34 mouse cellular contexts compared by ENCODE assay signal in the genomic region with DNA sequence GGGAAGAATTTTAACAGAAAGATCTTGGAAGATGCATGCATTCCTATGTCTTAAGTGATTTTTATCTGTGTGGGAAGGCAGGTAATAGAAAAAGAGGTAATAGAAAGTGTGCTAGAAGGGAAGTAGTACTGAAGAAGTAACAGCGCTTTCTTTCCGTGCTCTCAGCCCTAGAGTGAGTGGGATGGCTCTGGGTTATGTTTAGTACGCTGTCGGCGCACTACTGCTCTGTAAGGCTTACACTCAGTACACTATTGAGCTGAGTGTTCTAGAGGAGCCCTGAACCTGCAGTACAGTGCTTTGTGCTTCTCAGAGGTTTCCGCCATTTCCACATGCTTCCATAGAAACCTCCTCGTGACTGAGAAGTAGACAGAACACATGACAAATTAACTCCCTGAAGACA.
"Had no signal": no experiment of that assay in that cellular context is flagged by ENCODE, and none has a peak within 500 bp of the region (broad histone marks: within the 10 kb centered on the region; RNA-seq: fewer than 3 reads in every experiment).

No protein-coding gene starts in this region.

- DNase-seq: heart, postnatal 10 days; heart, postnatal 14 days; heart, postnatal 36 days; heart, postnatal 4 days; kidney, adult 11 months; kidney, adult 18-20 months; kidney, adult 2 months; kidney, adult 8-10 months; kidney, adult 9 months; kidney, postnatal 10 days; kidney, postnatal 14 days; kidney, postnatal 25 days; kidney, postnatal 36 days; kidney, postnatal 4 days; layer of hippocampus, adult 9-11 months; layer of hippocampus, postnatal 36 days had no signal

- H3K4me3 ChIP-seq: heart, embryonic 10.5 days; heart, embryonic 12.5 days; heart, embryonic 13.5 days; heart, embryonic 15.5 days; hindbrain, embryonic 12.5 days; hindbrain, embryonic 13.5 days; hindbrain, embryonic 15.5 days; intestine, embryonic 15.5 days; kidney, embryonic 15.5 days; layer of hippocampus, adult 2 months had no signal

- H3K4me2 ChIP-seq: heart, embryonic 11.5 days; heart, embryonic 12.5 days; heart, embryonic 13.5 days; heart, embryonic 15.5 days; hindbrain, embryonic 12.5 days; hindbrain, embryonic 13.5 days; hindbrain, embryonic 14.5 days; hindbrain, embryonic 15.5 days; intestine, embryonic 15.5 days; kidney, embryonic 15.5 days had no signal

- H3K27me3 ChIP-seq: heart, embryonic 12.5 days; heart, embryonic 13.5 days; heart, embryonic 15.5 days; hindbrain, embryonic 12.5 days; hindbrain, embryonic 13.5 days; hindbrain, embryonic 15.5 days; intestine, embryonic 15.5 days; kidney, embryonic 15.5 days had no signal

- H3K27ac ChIP-seq: heart, embryonic 10.5 days; heart, embryonic 13.5 days; heart, embryonic 15.5 days; hindbrain, embryonic 12.5 days; hindbrain, embryonic 13.5 days; hindbrain, embryonic 14.5 days; hindbrain, embryonic 15.5 days; hindbrain, postnatal 0 days; intestine, embryonic 15.5 days; kidney, embryonic 15.5 days; kidney, postnatal 0 days; layer of hippocampus, adult 2 months had no signal

- H3K4me1 ChIP-seq: hindbrain, embryonic 12.5 days; hindbrain, embryonic 15.5 days; intestine, embryonic 15.5 days had no signal

- H3K9me3 ChIP-seq: heart, embryonic 10.5 days; heart, embryonic 12.5 days; heart, embryonic 13.5 days; heart, embryonic 15.5 days; hindbrain, embryonic 12.5 days; hindbrain, embryonic 13.5 days; hindbrain, embryonic 15.5 days; intestine, embryonic 15.5 days; kidney, embryonic 15.5 days had no signal

- H3K9ac ChIP-seq: heart, embryonic 12.5 days; heart, embryonic 13.5 days; heart, embryonic 15.5 days; hindbrain, embryonic 12.5 days; hindbrain, embryonic 13.5 days; hindbrain, embryonic 14.5 days; hindbrain, embryonic 15.5 days; intestine, embryonic 15.5 days; kidney, embryonic 15.5 days had no signal

- ATAC-seq: hindbrain, embryonic 16.5 days; hindbrain, postnatal 0 days; inflammation-experienced regulatory T-cells, adult 6 months; intestine, embryonic 15.5 days; intestine, embryonic 16.5 days; intestine, postnatal 0 days had no signal
